Mouse (Mus musculus): ENCODE results near the gene Tlr8. TPM values are rescaled to one million over a fixed set of nuclear protein-coding genes. Genes with fewer than 3 reads are reported as not detected.
A peak's percentile ranks its signal among the peaks of the same experiment; 100 is the strongest.

The Tlr8 gene
- polyA plus RNA-seq, 2 experiments = 0.57 to 0.67 TPM

DNA sequence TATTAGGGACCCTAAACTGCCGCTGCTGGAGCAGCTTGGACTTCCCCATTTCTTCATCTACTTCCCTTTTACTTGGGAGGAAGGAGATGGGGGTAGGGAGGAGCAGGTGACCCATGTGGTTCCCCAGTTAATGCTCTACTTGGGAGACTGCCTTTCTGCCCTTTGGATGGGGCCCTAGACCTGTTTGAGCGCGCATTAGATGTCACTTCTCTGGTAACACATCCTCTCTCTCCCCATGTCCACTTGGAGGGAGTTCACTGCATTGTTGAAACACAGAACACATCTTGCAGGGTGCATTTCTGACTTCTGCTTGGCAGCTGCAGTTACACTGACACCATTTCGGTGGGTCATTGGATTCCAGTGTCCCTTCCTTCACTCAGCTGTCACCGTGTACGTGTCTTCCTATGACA is 53.8 kb downstream of the Tlr8 start:
- Histone ChIP-seq H3K27ac (replicated peaks; ENCODE audit: low read depth, low read length) (no peak overlapping the region), H3K4me2 (replicated peaks; ENCODE audit: low read depth, low read length, severe bottlenecking) (no peak overlapping the region), H3K36me3 (ENCODE audit: control insufficient read depth, insufficient read depth, low read length) (peaks cover 7% of the 10 kb centered on the region; the same call in 1 of the 2 replicates), H3K9me3 (ENCODE audit: control insufficient read depth, low read length) (no peaks in the 10 kb centered on the region), H3K27me3 (ENCODE audit: control insufficient read depth, insufficient read depth, low read length) (peaks cover 15% of the 10 kb centered on the region; the same call in 1 of the 2 replicates), H3K4me1 (ENCODE audit: control insufficient read depth, insufficient read depth, low read length) (no peaks in the 10 kb centered on the region), H3K9ac (ENCODE audit: low read depth, low read length, severe bottlenecking) (no peak overlapping the region), H3K4me3 (replicated peaks; ENCODE audit: low read length) (no peak overlapping the region; the same call in 1 of the 2 replicates)
- ATAC-seq (ENCODE audit: low FRiP score, low read depth) (peak; percentile 28; the same call in 1 of the 2 replicates), DNase-seq (ENCODE audit: low spot score) (no peak)
- 49% methylated on average over 6 of the region's 6 CpGs for WGBS
- no peak for TF ChIP-seq POLR2A (IDR thresholded peaks at IDR 0.05; ENCODE audit: borderline replicate concordance, extremely low read depth, insufficient read depth, insufficient read length)

DNA sequence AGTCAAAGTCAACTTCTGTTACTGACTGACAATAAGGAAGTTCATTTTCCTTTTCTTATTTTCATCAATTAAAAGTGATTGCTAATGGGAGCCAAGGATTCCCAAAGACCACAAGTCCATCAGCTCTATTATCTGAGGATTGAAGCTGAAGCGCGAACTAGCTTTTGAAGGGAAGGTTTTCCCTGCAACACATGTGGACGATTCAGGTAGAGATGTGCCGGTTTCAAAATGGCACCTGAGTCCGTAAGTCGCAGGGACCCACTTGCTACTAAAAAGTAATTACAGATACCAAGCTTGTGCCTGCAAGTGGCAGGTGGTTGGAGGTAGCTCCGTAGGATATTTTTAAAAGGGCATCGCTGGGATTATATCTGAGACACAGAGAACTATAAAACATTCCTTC is 54.3 kb downstream of the Tlr8 start:
- no peak for DNase-seq (ENCODE audit: low spot score)
- Histone ChIP-seq H3K4me3 (replicated peaks; ENCODE audit: low read length) (peak overlapping the region; percentile 52), H3K9ac (ENCODE audit: low read depth, low read length, severe bottlenecking) (no peak overlapping the region), H3K9me3 (ENCODE audit: control insufficient read depth, low read length) (no peaks in the 10 kb centered on the region), H3K27me3 (ENCODE audit: control insufficient read depth, insufficient read depth, low read length) (peaks cover 15% of the 10 kb centered on the region; the same call in 1 of the 2 replicates), H3K4me2 (replicated peaks; ENCODE audit: low read depth, low read length, severe bottlenecking) (peak overlapping the region; percentile 49), H3K27ac (replicated peaks; ENCODE audit: low read depth, low read length) (no peak overlapping the region), H3K36me3 (ENCODE audit: control insufficient read depth, insufficient read depth, low read length) (peaks cover 7% of the 10 kb centered on the region; the same call in 1 of the 2 replicates), H3K4me1 (ENCODE audit: control insufficient read depth, insufficient read depth, low read length) (no peaks in the 10 kb centered on the region)
- TF ChIP-seq POLR2A (IDR thresholded peaks at IDR 0.05; ENCODE audit: borderline replicate concordance, extremely low read depth, insufficient read depth, insufficient read length) = no peak
- WGBS = 45% methylated on average over 8 of the region's 8 CpGs
- ATAC-seq (ENCODE audit: low FRiP score, low read depth) = no peak

DNA sequence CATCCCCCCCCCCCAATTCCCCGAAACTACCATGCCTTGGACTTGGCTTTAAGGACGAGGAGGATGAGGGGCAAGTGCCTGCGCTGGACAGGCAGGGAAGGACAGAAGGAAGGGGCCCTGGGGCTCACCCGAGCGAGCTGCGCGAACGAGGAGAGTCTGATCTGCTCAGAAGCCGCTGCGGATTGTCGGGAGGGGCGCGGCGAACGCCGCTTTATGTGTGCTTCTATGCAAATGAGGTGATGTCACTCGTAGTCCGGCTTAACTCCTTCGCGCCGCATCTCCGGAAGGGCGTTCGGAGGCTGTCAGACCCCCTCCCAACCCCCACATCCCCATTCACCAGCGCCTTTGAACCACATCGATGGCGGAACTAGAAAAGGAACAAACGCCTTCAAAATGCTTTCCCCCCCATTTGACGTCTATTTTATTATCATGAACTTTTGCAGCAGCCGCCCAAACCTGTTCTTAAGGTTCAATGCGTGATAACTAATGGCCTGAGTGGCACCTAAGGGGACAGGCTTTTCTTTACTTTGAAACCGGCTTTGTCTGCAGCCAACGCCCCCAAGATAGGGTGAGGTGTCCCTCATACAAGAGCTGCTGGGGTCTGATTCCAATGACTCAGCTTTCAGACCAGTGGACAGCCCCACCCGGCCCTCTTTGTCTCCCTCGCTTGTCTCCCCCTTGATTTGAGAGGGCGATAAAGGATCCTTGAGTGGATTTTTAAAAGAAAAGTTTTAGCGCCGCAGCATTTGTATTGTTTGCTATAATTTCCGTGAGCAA is 55.0 kb downstream of the Tlr8 start, which contains the start of gene Tmsb4x:
Tmsb4x (minus strand) TSS at position 338 of the 777 bp plus-strand sequence.
- Histone ChIP-seq H3K36me3 (ENCODE audit: control insufficient read depth, insufficient read depth, low read length) (peaks cover 7% of the 10 kb centered on the region; the same call in 1 of the 2 replicates), H3K9me3 (ENCODE audit: control insufficient read depth, low read length) (no peaks in the 10 kb centered on the region), H3K9ac (ENCODE audit: low read depth, low read length, severe bottlenecking) (peak within 1 kb of the TSS; percentile 70), H3K27me3 (ENCODE audit: control insufficient read depth, insufficient read depth, low read length) (peaks cover 15% of the 10 kb centered on the region; the same call in 1 of the 2 replicates), H3K4me1 (ENCODE audit: control insufficient read depth, insufficient read depth, low read length) (no peaks in the 10 kb centered on the region), H3K4me2 (replicated peaks; ENCODE audit: low read depth, low read length, severe bottlenecking) (peak within 1 kb of the TSS; percentile 49), H3K4me3 (replicated peaks; ENCODE audit: low read length) (peak within 1 kb of the TSS; percentile 52), H3K27ac (replicated peaks; ENCODE audit: low read depth, low read length) (peak within 1 kb of the TSS; percentile 77)
- 24% methylated on average over 39 of the region's 39 CpGs for WGBS
- peak; percentile 95; the same call in 1 of the 2 replicates for TF ChIP-seq POLR2A (IDR thresholded peaks at IDR 0.05; ENCODE audit: borderline replicate concordance, extremely low read depth, insufficient read depth, insufficient read length)
- DNase-seq (ENCODE audit: low spot score) (peak; percentile 78), ATAC-seq (ENCODE audit: low FRiP score, low read depth) (peak; percentile 86)

DNA sequence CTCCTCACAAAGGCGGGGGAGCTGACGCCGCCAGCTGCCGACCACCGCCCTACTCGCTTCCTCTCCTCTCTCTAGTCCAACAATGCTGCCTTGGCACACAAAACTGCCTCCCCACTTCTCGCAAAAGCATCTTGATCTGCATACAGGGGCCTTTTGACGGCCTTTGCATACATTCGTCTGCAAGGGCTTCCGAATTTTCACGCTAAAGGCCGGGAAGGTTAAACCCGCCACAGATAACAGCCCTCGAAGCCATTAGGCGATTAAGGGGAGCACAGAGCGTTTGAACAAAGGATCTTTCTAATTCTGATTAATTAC is 55.7 kb downstream of the Tlr8 start:
- no peak for DNase-seq (ENCODE audit: low spot score)

DNA sequence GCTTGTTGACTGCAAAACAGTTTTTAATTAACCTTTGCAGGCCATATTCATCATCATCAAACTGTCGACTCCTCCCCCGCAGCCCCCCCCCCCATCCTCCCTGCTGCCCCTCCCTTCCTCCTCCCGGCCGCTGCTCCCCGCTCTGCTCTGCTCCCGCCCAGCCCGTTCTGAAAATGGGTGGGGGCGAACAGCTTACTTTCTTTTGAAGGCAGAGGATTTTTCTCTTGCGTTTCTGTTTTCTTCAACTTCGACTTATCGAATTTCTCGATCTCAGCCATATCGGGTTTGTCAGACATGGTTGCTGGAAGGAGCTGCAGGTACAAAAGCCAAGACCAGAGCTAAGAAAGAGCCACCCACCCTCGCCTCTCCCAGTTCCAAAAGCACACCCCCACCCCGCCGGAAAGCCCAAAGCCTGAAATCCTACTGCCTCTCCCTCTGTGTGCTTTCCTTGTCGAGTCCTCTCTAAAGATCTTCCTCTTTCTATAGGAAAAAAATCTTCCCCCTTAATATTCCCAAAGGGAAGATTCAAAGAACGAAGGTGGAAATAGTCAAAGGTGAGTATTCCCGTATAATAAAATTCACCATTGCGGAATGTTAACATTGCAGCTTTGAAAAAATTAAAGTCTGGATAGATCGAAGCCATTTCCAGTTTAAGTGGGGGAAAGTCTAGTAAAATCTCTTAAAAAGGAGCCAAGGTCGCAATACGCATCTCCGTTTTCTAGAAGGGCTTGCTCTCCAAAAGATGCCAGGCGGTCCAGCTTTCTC is 56.2 kb downstream of the Tlr8 start:
- peak overlapping the region; percentile 49 for H3K4me2 ChIP-seq (replicated peaks; ENCODE audit: low read depth, low read length, severe bottlenecking)
- 22% methylated on average over 24 of the region's 25 CpGs for whole genome bisulfite sequencing
- no peaks in the 10 kb centered on the region for H3K4me1 ChIP-seq (ENCODE audit: control insufficient read depth, insufficient read depth, low read length)
- H3K36me3 ChIP-seq (ENCODE audit: control insufficient read depth, insufficient read depth, low read length) = peaks cover 7% of the 10 kb centered on the region; the same call in 1 of the 2 replicates
- peak overlapping the region; percentile 70 for H3K9ac ChIP-seq (ENCODE audit: low read depth, low read length, severe bottlenecking)
- no peak; the same call in 1 of the 2 replicates for ATAC-seq (ENCODE audit: low FRiP score, low read depth)
- TF ChIP-seq POLR2A (IDR thresholded peaks at IDR 0.05; ENCODE audit: borderline replicate concordance, extremely low read depth, insufficient read depth, insufficient read length) = no peak
- peak overlapping the region; percentile 77 for H3K27ac ChIP-seq (replicated peaks; ENCODE audit: low read depth, low read length)
- no peaks in the 10 kb centered on the region for H3K9me3 ChIP-seq (ENCODE audit: control insufficient read depth, low read length)
- no peak for DNase-seq (ENCODE audit: low spot score)
- H3K4me3 ChIP-seq (replicated peaks; ENCODE audit: low read length) = peak overlapping the region; percentile 52
- H3K27me3 ChIP-seq (ENCODE audit: control insufficient read depth, insufficient read depth, low read length) = peaks cover 15% of the 10 kb centered on the region; the same call in 1 of the 2 replicates

More for the DNA sequence above, 55.7 kb downstream of the Tlr8 start:
- Histone ChIP-seq H3K27me3 (ENCODE audit: control insufficient read depth, insufficient read depth, low read length) (peaks cover 15% of the 10 kb centered on the region; the same call in 1 of the 2 replicates), H3K36me3 (ENCODE audit: control insufficient read depth, insufficient read depth, low read length) (peaks cover 7% of the 10 kb centered on the region; the same call in 1 of the 2 replicates), H3K4me1 (ENCODE audit: control insufficient read depth, insufficient read depth, low read length) (no peaks in the 10 kb centered on the region), H3K4me3 (replicated peaks; ENCODE audit: low read length) (peak overlapping the region; percentile 52), H3K9ac (ENCODE audit: low read depth, low read length, severe bottlenecking) (peak overlapping the region; percentile 70), H3K9me3 (ENCODE audit: control insufficient read depth, low read length) (no peaks in the 10 kb centered on the region), H3K27ac (replicated peaks; ENCODE audit: low read depth, low read length) (peak overlapping the region; percentile 77), H3K4me2 (replicated peaks; ENCODE audit: low read depth, low read length, severe bottlenecking) (peak overlapping the region; percentile 49)
- 18% methylated on average over 16 of the region's 16 CpGs for WGBS
- 0 out of 2 replicates have a peak, but pooled peaks have one; percentile 17 for TF ChIP-seq POLR2A (IDR thresholded peaks at IDR 0.05; ENCODE audit: borderline replicate concordance, extremely low read depth, insufficient read depth, insufficient read length)
- ATAC-seq (ENCODE audit: low FRiP score, low read depth) = no peak

Data from limb, embryonic 14.5 days (tissue).